Mouse (Mus musculus): ENCODE data around the gene Iffo2.

GRCm38 (mm10) chr4:139519221-139519620 is 11.1 kb upstream of the Iffo2 start:
- no peak for TF ChIP-seq CTCF (IDR thresholded peaks at IDR 0.05; ENCODE audit: borderline replicate concordance, extremely low read depth, insufficient read depth, insufficient read length)
- TF ChIP-seq POLR2A (IDR thresholded peaks at IDR 0.05; ENCODE audit: borderline replicate concordance, extremely low read depth, insufficient read depth, insufficient read length, poor library complexity, severe bottlenecking): no peak

Data from brain, embryonic 14.5 days (tissue).